Mouse (Mus musculus) kidney, adult 11 months (tissue): ENCODE measurements at regions not wholly inside any gene's neighbourhood (a gene's known extent, or its start where the extent isn't known, plus 50 kb on each side); places are given as distances from the start of the nearest gene placed in this dataset.

Source experiments
- DNase-seq: peaks from one replicate; pipeline ENCODE4 v3.0.0; 2022

DNA sequence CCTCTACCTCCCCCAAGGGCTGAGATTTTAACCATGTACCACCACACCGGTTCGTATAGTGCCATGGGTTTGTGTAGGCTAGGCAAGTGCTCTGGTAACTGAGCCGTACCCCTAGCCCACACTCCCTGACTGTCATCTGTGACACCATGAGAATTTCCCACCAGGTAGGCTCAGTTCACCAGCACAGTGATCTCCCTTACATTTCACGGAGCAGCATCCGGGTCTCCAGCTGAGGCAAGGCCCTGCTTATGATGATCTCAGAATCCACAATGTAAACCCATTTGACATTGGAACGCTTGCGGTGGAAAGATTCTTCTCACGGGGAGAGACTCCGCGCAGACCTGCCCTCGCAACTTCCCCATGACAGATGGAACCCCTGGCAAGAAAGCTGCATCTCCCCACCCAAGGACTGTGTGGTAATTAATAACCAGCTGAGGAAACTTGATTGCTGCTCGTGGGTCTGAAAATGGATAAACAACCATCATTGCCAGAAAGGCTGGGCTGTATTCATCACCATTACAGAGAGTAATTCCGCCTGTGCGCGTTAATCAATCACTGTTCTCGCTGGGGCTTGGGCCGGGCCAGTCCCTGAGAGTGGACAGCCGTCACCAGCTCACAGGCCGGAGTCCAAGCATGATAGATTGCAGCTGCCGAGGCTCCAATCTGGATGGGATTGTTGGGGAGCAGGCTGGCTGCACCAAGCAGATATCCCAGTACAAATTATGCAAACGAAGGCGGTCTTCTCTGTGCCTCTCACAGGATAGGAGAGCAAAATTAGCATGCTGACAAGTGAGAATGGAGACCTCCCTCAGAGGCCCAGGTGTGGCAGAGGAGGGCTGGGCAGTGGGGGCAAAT lies 492.3 kb downstream of the Fam19a5 start:
- no peak for DNase-seq

DNA sequence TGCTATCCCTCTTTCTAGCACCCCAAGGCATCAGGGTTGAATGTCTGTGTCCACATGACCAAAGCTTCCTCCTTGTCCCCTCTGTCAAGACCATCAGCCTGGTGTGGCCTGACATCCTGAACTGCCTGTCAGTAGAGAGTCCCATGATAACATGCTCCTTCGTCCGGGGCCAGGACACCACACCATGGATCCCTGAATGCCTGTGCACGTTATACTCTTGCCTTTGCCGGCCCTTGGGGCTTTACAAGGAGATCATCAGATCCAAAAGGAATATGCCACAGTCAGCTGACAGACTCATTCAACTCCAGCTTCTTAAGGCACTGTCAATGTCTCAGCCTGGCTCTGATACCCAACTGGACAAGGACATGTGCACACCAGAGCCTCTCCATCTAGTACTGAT lies 493.5 kb downstream of the Fam19a5 start:
- DNase-seq = no peak

DNA sequence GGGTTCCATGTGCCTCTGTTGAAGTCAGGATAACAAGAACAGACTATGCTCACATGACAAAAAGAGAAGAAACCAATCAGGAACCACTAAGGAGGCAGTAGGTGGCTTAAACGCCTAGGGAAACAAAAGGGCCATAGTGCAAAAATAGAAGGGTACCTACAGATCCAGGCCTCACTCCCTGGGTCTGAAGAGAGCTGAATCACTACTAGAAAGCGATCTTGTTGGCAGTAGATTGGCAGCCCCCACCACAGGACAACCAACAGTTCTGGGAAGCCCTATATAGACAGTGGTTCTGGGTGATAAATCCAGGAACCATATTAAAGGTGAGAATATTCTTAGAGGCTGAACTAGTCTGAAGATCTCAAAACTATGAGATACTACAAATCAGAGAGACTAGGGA lies 498.7 kb downstream of the Fam19a5 start:
- DNase-seq = no peak

DNA sequence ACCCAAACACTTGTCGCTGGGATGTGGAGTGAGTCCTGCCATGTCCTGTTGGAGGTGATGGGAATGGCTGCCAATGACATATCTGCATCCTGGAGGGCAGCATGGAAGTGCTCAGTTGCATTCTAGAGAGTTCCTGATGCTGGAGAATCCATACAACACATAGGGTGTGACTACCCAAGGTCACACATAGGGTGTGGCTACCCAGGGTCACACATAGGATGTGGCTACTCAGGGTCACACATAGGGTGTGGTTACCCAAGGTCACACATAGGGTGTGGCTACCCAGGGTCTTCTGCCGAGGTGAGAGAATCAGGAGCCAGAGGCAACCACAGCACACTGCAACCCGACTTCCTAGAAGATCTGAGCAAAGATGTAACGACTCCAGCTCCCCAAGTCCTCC lies 514.0 kb downstream of the Fam19a5 start:
- no peak for DNase-seq

DNA sequence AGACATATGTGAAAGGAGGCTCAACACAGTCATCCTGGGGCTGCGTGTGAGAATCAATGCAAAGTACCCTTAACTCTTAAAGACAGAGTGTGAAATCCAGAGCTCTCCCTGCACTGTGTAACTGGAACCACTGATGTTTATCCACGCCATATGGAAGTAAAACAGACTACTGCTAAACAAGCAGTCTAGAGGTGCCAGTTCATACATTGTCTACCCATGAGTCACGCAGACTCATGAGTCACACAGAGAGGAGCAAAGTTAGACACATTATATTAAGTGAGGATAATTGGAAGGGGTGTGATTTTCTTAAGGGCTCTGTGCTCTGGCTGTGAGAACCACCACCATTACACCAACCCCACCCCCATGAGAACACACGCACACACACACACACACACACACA lies 516.8 kb downstream of the Fam19a5 start:
- no peak for DNase-seq

DNA sequence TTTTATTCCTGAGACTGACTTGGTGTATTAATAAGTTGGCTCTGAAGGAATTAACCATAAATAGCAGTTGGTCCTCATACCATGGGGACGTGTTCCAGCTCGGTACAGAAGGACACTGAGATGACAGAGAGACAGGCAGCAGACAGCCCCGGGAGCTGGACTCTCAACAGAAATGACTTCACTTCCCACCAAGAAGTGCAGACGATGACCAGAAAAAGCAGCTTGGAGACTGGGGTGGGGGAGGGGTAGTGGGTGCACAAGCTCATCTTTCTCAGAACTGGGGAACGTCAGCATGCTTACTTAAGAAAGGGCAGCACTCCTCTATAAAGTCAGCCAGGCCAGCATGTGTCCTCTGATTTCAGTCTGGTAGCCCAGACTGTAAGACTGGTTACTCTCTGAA lies 518.9 kb downstream of the Fam19a5 start:
- DNase-seq = no peak

DNA sequence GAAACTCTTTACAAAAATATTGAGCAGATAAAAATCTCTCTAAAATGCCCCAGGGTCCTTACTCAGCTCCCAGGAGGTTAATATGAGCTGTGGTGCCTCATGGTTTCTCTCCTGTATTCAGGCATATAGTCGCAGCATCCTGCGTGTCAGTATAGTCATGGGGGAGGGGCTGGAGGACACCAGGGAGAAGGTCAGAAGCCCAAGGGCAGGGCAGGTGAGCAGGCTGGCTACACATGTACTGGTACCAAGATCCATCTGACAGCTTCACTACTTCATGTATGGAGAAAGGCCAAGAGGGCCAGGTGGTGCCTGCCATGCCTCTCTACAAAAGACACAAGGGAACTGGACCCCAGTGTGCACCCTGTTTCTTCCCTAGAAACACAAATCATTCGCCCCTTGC lies 524.4 kb downstream of the Fam19a5 start:
- no peak for DNase-seq

DNA sequence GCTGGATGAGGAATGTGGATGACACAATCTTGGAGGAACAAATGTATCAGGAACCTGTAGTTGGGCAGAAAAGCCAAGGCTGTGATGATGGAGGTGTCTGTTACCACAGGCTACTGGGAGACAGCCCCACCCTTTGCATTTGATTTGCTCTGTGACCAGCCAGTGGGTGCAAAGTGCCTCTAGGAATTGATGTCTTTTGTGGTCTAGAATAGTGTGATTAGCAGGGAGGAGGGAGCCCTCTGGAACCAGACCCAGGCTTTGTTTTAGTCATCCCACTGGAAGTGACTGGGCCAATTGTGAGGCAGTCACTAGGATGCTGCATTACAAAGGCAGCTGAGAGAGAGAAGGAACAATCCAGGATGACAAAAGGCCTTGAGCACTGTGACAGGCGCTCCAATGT lies 527.4 kb upstream of the Zdhhc25 start:
- DNase-seq = no peak

DNA sequence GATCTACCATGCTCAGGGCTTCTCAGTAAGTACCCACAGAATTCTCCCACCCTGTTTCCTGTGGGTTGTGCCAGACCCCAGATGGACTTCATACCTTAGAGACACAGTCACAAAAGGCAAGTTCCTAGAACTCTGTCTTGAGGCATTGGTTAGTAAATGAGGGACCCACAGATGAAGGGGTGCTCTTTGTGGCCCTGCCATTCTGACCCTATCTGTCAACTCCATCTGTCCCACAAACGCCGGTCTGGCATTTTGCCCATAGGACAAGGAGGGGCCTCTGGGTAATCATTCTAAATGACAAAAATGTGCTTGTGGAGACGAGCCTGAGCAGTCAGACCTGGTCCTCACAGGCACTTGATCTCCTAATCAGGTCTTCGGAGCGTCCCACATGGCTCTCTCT lies 516.2 kb upstream of the Zdhhc25 start:
- DNase-seq = no peak

DNA sequence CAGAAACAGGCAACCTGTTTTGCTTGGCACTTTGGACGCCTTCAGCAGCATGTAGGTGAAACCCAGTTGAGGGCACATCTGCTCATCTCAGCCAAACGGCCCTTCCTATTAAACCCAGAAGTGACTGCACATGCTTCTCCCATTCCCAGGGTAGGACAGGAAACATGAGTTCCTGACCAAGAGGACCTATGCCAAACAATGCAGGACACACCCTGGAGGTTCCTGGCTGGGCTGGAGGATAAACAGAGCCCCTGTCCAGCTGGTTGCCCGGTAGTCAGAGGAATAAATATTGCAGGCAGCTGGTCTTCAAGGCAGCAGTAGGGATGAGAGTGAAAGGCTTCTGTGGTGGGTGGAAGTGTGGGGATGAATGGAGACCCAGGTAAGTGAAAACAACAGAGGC lies 514.5 kb upstream of the Zdhhc25 start:
- DNase-seq = no peak

DNA sequence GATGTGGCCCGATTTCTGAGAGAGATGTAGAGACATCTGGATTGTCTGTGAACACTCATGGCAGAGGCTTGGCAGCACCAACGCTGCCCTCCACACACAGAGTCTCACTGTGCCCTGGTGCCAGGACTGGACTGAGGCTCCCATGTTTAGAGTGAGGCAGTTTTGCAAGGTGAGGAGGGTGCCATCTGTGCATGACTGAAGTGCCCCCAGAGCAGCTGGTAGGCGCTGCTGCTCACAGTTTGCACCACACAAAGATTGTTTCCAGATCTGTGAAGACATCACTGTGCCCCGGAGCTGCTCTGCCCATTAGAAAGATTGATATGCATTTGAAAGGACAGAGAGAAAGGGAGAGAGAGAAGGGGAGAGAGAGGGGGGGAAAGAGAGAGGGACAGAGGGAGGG lies 510.6 kb upstream of the Zdhhc25 start:
- DNase-seq = no peak

DNA sequence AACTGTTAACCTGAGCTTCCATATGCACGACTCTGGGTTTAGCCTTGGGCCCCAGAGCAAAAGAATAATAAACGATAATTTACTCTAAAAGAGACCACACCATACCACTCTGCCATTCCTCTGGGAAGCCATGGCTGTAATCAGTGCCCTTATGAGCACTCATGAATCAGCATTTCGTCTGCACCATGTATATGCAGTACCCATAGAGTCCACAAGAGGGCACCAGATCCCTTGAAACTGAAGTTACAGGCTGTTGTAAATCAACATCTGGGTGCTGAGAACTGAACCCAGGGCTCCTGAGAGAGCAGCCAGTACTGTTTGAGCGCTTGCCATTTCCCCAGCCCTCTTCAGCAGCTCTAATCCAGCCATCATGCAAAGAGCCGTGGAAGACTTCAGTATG lies 508.7 kb upstream of the Zdhhc25 start:
- DNase-seq = no peak

DNA sequence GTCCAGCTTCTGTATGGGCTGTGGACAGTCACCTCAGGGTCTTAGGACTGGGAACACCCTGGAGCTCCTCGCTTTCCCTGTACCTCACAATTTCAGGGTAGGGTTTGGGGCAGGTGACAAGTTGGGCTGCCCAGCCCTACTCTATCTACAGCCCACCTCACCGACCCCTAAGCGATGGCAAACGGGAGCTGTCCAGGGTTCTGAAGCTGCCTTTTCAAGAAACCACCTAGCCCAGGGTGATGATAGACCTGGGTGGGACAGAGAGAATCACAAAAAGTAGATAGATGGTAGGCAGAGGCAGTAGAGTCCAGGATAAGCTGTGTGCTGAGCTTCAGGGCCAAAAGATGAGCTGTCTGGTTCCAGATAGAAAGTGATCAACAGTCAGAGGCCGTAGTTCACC lies 479.7 kb upstream of the Zdhhc25 start:
- DNase-seq = no peak

DNA sequence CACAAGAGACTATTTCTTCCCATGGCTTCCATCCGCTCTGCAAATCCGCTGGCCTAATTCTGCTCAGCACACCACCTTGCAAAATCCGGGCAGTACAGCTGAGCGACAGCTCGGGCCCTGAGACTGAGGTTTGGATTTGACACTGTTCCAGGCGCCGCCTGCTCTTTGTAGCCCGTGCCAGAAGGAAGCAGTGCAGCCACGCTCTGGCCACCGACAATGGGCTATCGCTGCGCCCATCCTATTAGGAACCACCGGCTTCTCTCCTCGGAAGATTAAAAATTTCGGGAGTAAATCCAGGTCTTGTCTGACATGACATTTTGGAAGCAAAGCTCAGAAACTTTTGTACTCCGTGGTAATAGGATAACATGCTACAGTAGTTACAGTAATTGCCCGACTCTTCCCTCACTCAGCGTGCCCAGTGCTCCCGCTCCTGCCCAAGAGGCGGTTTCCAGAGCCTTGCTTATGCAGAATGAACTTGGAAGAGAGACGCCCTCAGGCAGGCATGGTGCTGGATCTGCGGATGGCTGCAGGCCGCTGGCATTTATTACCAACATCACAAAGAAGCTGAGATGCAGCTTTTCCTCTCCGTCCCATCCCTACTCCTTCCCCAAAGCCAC lies 476.1 kb upstream of the Zdhhc25 start:
- no peak for DNase-seq

DNA sequence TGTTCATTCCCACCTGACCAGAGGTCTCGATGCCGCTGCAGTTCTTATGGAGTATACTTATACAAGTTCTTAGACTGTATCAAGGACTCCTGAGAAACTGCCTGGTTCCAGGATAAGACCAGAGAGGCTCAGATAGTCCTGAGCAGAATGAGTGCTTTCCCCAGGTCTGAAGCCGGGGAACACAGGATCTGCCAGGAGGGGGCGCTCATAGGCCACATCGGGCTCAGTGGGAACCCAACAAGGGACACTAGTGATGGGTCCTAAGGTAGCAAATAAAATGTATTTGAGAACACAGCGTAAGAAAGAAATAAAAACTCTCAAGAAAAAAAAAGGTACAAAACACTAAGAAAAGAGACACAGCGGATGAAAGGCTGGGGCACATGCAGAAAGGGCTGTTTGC lies 454.0 kb upstream of the Zdhhc25 start:
- DNase-seq = no peak

DNA sequence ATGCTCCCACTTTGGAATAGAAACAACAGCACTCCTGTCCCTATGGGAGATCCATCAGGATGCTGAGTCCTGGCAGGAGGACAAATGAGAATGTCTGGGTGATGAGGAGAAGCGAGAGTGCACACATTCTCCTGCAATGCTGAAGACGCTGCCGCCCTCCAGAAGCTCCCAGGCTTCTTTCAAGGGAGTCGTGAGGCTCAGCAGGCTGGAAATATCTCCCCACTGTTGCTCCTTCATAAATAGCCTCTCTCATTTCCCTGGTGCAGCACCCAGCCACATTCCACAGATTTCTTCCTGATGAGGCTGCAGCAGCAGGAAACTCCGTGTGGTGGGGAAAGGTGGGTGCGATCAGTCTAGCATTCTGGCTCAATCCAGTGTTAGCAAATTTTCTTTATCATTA lies 448.9 kb upstream of the Zdhhc25 start:
- DNase-seq = no peak

DNA sequence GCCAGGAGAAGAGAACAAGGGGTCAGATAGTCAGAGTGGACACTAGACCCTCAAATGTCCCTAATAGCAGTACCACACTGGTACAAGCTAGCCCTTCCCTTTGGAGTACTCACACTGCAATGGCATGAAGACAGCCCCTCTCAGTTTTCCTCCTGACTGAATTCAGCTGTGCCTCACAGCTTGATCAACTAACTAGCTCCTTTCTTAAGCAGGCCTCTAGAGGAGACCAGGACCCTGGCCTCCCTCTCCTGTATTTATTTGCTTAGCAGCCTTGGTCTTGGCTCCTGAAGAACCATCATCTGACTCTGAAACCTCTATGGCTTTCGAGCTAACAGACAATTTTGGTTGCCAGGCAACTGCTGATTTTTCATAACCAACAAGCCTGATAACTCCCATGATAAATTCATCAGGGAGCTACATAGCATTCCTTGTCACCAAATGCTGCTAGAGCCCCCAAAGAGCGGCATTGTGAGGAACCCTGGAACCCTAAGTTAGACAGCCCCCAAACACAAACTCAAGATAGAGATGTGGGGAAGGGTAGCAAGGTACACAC lies 440.4 kb upstream of the Zdhhc25 start:
- DNase-seq = no peak

DNA sequence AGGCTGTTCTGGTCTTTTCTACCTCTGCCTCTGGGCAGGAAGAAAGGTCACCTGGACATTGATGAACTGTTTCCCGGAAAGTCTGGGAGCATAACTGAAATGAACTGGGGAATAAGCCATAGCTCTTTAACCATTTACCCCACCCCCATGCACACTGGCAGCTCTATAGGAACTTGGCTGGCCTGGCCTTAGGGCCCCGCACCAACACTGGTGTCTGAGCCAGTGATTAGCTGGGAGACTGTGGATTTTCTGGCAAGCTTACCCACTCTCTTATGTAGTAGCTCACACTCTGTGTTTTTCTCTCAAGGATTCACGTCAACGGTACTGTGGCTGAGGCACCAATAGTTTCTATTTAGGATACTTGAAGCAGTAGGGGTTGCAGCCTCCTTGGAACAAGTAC lies 439.8 kb upstream of the Zdhhc25 start:
- no peak for DNase-seq

DNA sequence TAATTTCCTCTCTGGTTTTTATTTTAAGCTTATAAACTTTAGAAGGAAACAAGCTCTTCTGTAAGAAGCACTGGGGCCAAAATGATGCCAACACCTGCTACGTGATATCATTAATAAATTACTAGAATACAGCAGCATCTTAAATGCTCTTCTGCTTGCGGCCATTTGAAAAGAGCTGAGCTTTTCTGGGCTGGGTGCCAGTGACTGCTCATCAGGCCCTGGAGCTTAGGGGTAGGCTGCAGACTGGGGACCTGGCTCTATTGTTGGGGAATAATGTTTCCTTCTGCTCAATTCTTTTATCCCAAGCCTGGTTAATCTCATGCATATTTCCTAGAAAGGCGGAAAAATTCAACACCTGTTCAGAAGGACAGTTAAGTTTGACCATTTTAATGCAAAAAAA lies 436.7 kb upstream of the Zdhhc25 start:
- no peak for DNase-seq

DNA sequence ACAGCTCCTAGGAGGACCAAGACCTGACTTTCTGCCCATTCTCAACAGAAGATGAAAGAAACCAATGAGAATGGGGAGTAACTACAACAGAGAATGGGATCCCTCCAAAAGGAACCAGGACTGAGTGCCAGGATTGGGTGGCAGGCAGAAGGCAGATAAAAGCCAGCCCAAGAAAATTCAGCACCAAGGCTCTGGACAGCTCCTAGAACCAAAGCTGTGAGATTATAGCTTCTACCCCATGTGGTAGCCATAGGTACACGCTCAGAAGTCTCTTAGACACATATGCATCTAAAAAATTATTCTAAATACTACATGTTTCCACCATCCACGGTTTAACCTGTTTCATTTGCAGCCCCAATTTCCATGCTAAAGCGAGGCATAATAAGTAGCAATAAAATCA lies 425.8 kb upstream of the Zdhhc25 start:
- DNase-seq = no peak

DNA sequence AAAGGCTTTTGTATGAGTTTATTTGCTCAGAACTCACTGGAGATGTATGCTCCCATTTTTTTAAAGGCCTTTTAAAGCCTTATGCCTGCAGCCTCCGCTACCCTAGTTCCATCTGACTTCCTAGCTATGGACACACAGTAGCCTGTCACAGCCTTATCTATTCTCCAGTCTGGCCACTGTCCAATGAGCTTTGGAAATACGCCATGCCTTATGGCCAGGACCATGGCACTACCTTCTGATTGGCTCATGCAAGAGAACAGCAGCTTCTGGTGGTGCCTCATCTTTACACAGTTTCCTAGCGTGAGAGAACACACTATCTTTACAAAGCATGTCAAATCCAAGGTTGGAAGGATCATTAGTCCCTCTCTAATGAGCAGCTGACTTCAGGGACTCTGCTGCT lies 424.1 kb upstream of the Zdhhc25 start:
- DNase-seq = no peak

DNA sequence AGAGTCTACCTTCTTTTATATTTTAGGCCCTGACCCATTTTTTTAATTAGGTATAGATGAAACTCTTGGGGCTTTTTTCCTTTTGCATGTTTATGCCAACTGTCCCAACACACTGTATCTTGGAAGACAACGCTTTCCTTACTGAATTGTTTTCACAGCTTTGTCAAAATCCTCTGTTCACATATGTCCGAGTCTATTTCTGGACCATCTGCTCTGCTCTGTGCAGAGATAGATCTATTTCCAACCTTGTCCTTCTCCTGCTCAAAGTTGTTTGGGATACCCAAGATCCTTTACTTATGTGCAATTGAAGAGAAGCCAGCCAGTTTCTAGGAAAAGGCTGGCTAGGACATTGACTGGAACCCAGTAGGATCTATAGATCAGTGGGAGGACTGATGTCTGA lies 403.6 kb upstream of the Zdhhc25 start:
- DNase-seq = no peak

DNA sequence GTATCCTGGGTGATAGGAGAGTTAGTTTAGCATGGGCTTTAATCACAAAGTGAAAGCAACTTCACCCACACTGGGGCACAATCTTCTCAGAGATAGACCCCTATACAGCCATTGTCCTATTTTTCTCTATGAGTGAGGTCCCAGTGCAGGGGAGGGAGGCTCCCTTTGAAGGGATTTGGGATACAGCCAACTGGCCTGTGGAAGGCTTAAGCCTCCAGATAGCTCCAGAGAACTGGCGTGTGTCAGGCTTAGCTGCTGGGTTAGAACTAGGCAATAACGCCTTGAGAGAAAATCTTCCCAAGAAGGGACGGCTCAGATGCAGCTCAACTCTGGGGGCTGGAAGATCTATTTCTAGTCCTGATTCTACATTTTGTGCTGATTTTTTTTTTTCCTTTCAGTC lies 397.4 kb upstream of the Zdhhc25 start:
- no peak for DNase-seq

DNA sequence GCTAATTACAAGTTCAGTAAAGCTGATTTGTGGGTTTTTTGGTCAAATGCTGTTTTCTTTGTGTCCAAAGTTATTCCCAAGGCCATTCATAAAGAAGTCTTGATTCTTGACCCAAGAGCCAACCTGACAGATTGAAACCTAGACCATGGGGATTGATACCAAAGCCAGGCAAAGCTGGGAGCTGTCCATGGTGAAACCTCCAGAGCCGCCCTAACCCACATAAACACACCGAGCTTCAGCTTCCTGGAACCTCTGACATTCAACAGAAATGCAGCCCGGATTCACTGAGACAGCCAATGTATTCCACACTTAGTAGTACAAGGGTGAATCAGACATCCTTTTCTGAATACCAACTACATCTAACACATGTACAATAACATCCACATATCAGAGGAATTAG lies 386.7 kb upstream of the Zdhhc25 start:
- DNase-seq = no peak

DNA sequence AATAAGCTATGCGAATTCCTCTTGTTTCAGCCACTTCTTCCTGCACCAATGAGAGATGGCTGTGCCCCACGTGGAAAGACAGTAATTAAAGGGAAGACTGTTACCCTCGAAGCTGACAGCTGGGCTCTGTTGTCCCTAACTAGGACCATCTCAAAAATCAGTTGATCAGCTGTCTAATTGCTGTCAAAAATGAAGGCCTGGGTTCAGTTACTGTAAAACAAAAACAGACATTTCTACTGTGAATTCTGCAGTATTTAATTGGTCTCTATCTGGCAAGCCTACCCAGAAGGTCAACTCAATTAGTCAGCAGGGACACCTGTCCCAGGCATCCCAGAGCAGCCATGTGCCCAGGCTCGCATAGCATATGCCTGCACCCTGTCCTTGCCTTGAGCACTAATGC lies 385.8 kb upstream of the Zdhhc25 start:
- DNase-seq = no peak
